Mouse (Mus musculus) megakaryocyte, embryonic 14.5 days (primary cell): ENCODE measurements around the gene Trim65. TPM values are rescaled to one million over a fixed set of nuclear protein-coding genes. Genes with fewer than 3 reads are reported as not detected.

Experiments
- H3K27me3 ChIP-seq: replicated peaks from 2 replicates; pipeline ENCODE3; 2012; ENCODE audit warnings: inconsistent platforms
- H3K36me3 ChIP-seq: replicated peaks from 2 replicates; pipeline ENCODE3; 2012; ENCODE audit warnings: low read length, inconsistent platforms, mixed read lengths
- H3K4me1 ChIP-seq: 2 replicates; pipeline ENCODE4 v1.6.1; 2012; ENCODE audit warnings: inconsistent platforms
- H3K4me3 ChIP-seq: replicated peaks from 2 replicates; pipeline ENCODE3; 2012; ENCODE audit warnings: moderate library complexity, mild to moderate bottlenecking, inconsistent platforms
- H3K9me3 ChIP-seq: 2 replicates; pipeline ENCODE4 v1.6.1; 2012; ENCODE audit warnings: inconsistent platforms
- FLI1 ChIP-seq: IDR thresholded peaks from 2 replicates; pipeline ENCODE4 v1.6.1; 2012; ENCODE audit warnings: low read length, inconsistent platforms, mixed read lengths
- GATA1 ChIP-seq: IDR thresholded peaks from 3 replicates; pipeline ENCODE4 v1.6.1; 2012; ENCODE audit warnings: mixed read lengths, low read length, inconsistent platforms, borderline replicate concordance
- polyA plus RNA-seq: library from polyadenylated mRNA; stranded (reverse); fragments of >175 nt; gene quantifications from 2 replicates; pipeline ENCODE4 v1.2.3, GENCODE M21; 2012; ENCODE audit warnings: low replicate concordance; ENCODE audit not compliant: insufficient read depth

The Trim65 gene
- polyA plus RNA-seq, 1 experiment, result 3.0 TPM

DNA sequence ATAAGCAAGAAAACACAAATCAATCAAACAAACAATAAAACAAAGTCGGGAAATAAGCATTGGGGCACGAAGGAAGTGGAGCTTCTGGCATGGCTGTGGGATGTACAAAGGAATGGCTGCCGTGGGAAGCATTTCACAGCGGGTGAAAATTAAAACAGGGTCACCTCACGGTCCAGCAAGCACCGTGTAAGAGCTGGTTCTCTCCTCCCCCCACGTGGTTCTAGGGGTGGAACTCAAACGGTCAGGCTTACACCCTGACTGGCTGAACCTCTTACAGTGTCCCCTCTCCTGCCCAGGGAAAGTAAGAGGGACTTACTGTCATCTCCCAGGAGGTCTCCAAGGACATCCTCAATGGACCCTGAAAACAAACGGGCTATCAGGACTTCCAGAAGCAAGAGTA, 32.1 kb upstream of the Trim65 start:
- H3K27me3 ChIP-seq, result no peaks in the 10 kb centered on the region
- H3K36me3 ChIP-seq, result peaks cover 82% of the 10 kb centered on the region
- H3K4me1 ChIP-seq, result peaks cover 91% of the 10 kb centered on the region
- no peak overlapping the region for H3K4me3 ChIP-seq
- H3K9me3 ChIP-seq, result no peaks in the 10 kb centered on the region
- no peak for TF ChIP-seq FLI1
- TF ChIP-seq GATA1, result no peak

DNA sequence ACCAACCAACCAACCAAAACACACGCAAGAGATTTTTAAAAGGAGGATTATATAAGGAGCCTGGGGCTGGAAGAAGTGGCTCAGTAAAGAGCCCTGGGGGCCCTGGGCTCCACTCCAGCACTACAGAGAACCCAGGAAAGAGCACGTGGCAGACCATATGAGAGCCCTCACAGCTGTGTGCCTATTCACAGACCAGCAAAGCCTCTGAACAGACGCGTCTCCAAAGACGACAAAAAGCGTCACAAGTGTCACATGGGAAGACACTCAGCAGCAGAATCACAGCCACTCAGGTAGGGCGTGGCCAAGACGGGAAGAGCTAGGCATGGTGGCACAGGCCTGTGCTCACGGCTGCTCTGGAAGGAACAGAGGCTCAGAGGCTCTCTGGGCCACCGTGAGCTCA, 31.2 kb upstream of the Trim65 start:
- Histone ChIP-seq H3K36me3 (peaks cover 91% of the 10 kb centered on the region), H3K9me3 (no peaks in the 10 kb centered on the region), H3K4me1 (peaks cover 95% of the 10 kb centered on the region), H3K4me3 (no peak overlapping the region), H3K27me3 (no peaks in the 10 kb centered on the region)
- TF ChIP-seq FLI1 (no peak), GATA1 (no peak)

DNA sequence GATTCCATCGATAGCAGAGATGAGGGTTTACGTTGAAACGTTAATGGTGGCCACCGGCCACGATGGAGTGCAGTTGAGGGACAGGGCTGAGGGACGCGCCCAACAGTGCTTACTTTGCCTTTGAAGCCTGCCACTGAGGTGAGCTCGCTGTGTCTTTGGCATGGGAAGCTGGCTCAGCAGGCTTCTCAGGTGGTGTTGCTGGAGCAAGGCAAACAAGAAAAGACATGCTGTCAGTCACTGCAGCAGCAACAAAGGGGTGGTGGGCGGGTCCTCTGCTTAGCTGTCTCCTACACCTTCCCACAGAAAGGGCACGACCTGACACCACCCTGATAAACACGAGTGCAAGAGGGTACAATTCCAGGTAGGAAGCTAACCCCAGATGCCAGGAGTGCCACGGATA, 30.4 kb upstream of the Trim65 start:
- H3K36me3 ChIP-seq, result peaks cover 97% of the 10 kb centered on the region
- TF ChIP-seq GATA1 (no peak), FLI1 (no peak)
- H3K27me3 ChIP-seq, result no peaks in the 10 kb centered on the region
- no peak overlapping the region for H3K4me3 ChIP-seq
- H3K9me3 ChIP-seq, result no peaks in the 10 kb centered on the region
- peaks cover 95% of the 10 kb centered on the region for H3K4me1 ChIP-seq

DNA sequence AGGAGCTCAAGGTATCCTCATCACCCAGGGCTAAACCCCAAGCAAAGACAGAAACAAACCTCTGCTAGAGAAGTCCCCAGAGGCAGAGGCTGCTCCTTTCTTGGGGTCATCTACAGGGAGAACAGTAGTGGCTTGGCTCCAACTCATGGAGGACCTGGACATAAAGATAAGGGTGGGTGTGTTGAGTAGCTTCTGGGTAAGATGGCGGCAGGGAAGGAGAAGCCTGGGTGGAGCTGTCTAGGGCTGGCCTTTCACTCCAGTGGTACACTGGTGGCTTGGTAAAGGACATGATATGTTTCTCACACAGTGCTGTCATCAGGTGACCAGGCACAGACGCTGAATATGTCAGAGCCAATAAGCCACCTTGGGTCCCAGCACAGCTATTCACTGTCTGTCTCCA, 20.0 kb upstream of the Trim65 start:
- H3K4me3 ChIP-seq, result no peak overlapping the region
- peaks cover 100% of the 10 kb centered on the region for H3K36me3 ChIP-seq
- TF ChIP-seq FLI1 (no peak), GATA1 (no peak)
- H3K4me1 ChIP-seq, result peaks cover 59% of the 10 kb centered on the region
- no peaks in the 10 kb centered on the region for H3K27me3 ChIP-seq
- H3K9me3 ChIP-seq, result no peaks in the 10 kb centered on the region

DNA sequence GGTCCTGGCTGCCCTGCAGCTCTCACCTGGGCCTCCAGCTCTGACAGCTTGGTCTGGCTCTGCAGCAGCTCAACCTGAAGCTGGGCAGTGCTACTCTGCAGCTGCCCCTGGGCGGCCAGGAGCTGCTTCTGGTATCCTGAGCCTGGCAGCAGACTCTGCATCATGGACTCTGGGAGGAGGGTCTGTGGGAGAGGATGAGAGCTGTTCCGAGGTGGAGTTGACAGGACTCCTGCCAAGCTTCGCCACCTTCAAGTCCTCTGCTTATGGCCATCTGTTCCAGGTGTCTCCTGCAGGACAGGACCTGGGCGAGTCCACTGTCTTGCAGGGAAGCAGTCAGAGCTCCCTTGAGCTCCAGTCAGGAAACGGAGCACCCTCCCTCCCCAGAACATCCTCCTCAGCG, 18.4 kb upstream of the Trim65 start:
- no peak for TF ChIP-seq FLI1
- no peak for TF ChIP-seq GATA1
- no peaks in the 10 kb centered on the region for H3K27me3 ChIP-seq
- H3K36me3 ChIP-seq, result peaks cover 100% of the 10 kb centered on the region
- H3K4me3 ChIP-seq, result no peak overlapping the region
- no peaks in the 10 kb centered on the region for H3K9me3 ChIP-seq
- peaks cover 62% of the 10 kb centered on the region for H3K4me1 ChIP-seq

DNA sequence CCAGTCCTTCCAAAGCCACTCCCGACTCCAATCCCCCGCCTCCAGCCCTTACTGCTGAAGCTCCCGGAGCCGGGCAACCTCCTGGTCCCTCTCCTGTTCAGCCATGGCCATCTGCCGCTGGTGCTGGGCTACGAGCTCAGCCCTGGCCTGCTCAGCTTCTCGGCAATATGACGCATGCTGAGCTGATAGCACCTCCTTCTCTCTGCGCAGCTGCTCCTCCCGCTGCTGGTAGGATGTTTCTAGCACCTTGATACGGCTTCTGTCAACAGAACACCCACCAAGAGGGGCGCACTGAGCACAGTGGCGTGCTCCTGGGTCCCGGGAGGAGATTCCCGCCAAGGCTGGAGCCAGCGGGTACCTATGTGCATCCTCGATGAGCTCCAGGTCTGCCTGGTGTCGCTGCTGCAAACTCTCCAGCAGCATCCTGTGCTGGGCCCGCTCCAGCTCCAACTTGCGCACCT, 17.9 kb upstream of the Trim65 start:
- no peaks in the 10 kb centered on the region for H3K27me3 ChIP-seq
- H3K4me3 ChIP-seq, result no peak overlapping the region
- TF ChIP-seq GATA1, result no peak
- no peak for TF ChIP-seq FLI1
- peaks cover 63% of the 10 kb centered on the region for H3K4me1 ChIP-seq
- H3K9me3 ChIP-seq, result no peaks in the 10 kb centered on the region
- H3K36me3 ChIP-seq, result peaks cover 100% of the 10 kb centered on the region

DNA sequence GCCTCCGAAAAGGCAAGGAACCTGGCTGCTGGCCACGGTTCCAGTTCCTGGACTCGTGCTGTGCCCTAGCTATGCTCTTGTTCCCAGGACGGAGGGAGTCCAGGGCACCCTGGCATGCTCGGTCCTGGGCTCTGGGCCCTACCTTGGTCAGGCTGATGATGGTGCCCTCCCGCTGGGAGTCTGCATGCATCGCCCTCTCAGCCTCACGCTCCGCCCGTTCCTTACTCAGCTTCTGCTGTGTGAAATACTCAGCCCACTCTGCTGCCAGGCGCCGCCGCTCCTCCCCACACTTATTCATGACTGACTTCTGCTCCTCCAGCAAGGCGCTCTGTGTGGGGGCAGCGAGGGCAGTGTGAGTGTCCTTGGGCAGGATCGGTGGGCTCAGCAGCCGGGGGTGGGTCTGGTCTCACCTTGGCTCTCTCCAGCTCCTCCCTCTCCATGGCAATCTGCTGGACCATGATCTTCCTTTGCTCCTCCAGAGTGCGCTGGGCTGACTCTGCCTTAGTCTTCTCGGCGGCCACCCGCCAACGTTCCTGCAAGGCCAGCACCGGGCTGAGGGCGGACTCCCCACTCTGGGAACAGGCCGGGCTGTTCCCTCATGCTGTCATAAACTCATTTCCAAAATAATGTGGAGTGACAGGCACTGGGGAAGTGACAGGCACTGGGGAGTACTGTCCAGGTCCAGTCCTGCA, 15.5 kb upstream of the Trim65 start:
- Histone ChIP-seq H3K9me3 (no peaks in the 10 kb centered on the region), H3K36me3 (peaks cover 100% of the 10 kb centered on the region), H3K4me1 (peaks cover 70% of the 10 kb centered on the region), H3K4me3 (peak overlapping the region; percentile 51), H3K27me3 (no peaks in the 10 kb centered on the region)
- TF ChIP-seq FLI1 (no peak), GATA1 (no peak)

DNA sequence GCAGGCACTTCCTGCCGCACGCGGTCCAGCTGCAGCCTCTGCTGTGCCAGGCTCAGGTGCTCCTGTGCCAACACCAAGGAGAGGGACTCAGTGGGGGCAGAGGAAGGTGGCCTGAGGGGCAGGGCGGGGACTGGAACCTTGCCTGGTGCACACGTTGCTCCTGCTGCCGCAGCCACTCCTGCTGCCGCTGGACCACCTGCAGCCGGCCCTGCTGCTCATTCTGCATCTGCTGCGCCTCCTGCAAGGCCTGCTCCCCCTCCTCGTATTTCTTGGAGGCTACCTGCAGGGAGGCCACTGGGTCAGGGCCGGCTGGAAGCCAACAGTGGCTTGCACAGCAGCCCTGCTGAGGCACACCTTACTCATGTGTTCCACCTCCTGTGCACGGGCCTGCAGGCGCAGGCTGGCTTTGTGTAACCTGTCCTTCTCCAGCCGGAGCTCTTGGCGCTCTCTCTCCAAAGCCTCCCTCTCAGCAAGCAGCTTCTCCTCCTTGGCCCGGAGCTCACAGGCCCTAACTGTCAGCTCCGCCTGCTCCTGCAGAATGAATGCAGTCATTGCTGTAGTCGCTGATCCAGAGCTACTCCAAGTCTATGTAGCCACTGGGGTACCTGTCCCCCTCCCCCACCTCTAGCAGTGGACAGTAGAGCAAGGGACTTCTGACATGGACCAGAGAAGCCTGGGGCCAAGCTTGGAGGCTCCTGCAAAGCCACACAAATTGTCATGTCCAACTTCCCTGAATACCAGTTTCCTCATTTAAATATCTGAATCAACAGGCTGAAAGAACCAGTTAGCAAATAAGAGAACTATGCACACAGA, 14.8 kb upstream of the Trim65 start:
- Histone ChIP-seq H3K27me3 (no peaks in the 10 kb centered on the region), H3K9me3 (no peaks in the 10 kb centered on the region), H3K4me3 (no peak overlapping the region), H3K4me1 (peaks cover 69% of the 10 kb centered on the region), H3K36me3 (peaks cover 96% of the 10 kb centered on the region)
- TF ChIP-seq FLI1, result no peak
- no peak for TF ChIP-seq GATA1

DNA sequence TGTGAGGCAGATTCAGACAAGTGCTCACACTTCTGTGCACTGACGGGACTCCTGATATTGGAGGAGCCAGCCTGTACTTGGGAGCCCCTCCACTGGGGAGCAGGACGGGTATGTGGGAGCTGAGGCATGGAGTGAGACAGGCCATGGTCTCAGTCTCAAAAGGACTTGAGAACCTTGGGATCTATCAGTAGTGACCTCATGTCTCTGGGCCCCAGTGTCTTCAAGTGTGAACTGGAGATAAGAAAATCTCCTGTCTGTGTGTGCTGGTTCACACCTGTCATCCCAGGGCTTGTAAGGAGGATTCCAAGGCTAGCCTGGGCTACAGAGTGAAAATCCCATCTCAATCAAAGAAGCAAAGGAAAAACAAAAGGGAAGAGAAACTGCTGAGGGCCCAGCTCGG, 12.5 kb upstream of the Trim65 start:
- Histone ChIP-seq H3K9me3 (no peaks in the 10 kb centered on the region), H3K4me3 (no peak overlapping the region), H3K27me3 (no peaks in the 10 kb centered on the region), H3K36me3 (peaks cover 78% of the 10 kb centered on the region), H3K4me1 (peaks cover 71% of the 10 kb centered on the region)
- TF ChIP-seq GATA1, result no peak
- no peak for TF ChIP-seq FLI1
